Mouse (Mus musculus): ENCODE results near the gene Gm45140.

DNA sequence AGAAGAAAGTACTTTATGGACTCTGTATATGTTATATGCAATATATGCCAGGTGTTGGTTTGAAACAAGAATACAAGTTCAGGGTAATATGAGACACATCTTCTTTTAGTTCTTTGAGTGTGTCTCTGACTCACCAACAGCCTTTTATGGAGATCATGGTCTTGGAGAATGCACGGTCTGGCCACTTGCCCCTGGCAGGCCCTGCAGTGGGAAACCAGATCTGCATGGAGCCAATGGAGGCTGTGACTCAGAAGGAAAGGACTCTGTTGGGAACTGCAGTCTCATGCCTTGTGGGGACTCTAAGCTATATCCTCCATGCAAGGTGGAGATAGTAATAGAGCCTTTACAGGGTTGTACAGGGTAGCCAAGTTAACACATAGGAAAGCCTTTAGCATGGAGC, 39.5 kb upstream of the Gm45140 start:
- no peak for TF ChIP-seq CTCF (IDR thresholded peaks at IDR 0.05; ENCODE audit: borderline replicate concordance, extremely low read depth, insufficient read depth, insufficient read length)
- TF ChIP-seq POLR2A (IDR thresholded peaks at IDR 0.05; ENCODE audit: borderline replicate concordance, extremely low read depth, insufficient read depth, insufficient read length, poor library complexity, severe bottlenecking), result no peak
